Mouse (Mus musculus) fibroblast of lung, adult 2 months (primary cell): ENCODE data around the gene Rho.

Experiments
- DNase-seq: peaks from one replicate; pipeline ENCODE4 v3.0.0-alpha.2; 2011; ENCODE audit warnings: low read depth

Rho gene

GRCm38 (mm10) chr6:115915601-115916445, 15.7 kb upstream of the Rho start:
- no peak for DNase-seq

- no peak for DNase-seq
These were observed 14.9 kb upstream of the Rho start for GRCm38 (mm10) chr6:115916611-115917010.

- no peak for DNase-seq
These were observed 12.9 kb upstream of the Rho start for GRCm38 (mm10) chr6:115918615-115919014.

- no peak for DNase-seq
These were observed 11.7 kb upstream of the Rho start for GRCm38 (mm10) chr6:115919876-115920275.

- DNase-seq, result no peak
These were observed 6.7 kb upstream of the Rho start for GRCm38 (mm10) chr6:115924829-115925228.

GRCm38 (mm10) chr6:115926416-115926815, 5.1 kb upstream of the Rho start:
- no peak for DNase-seq

GRCm38 (mm10) chr6:115927292-115928242, 4.0 kb upstream of the Rho start:
- no peak for DNase-seq

- DNase-seq, result no peak
These were observed 1.5 kb upstream of the Rho start for GRCm38 (mm10) chr6:115930018-115930417.

GRCm38 (mm10) chr6:115932391-115932790, 843 bp downstream of the Rho start:
- no peak for DNase-seq

- no peak for DNase-seq
These were observed 4.0 kb downstream of the Rho start for GRCm38 (mm10) chr6:115935544-115935943.

- DNase-seq, result no peak
These were observed 6.5 kb downstream of the Rho start for GRCm38 (mm10) chr6:115938011-115938410.

- DNase-seq, result no peak
These were observed 7.2 kb downstream of the Rho start for GRCm38 (mm10) chr6:115938798-115939197.

GRCm38 (mm10) chr6:115940603-115941002, 9.1 kb downstream of the Rho start:
- DNase-seq, result no peak

GRCm38 (mm10) chr6:115941128-115941527, 9.6 kb downstream of the Rho start:
- DNase-seq, result no peak

GRCm38 (mm10) chr6:115943498-115944427, 12.2 kb downstream of the Rho start:
- DNase-seq, result peak; percentile 37

- DNase-seq, result no peak
These were observed 13.1 kb downstream of the Rho start, which contains the start of gene H1foo for GRCm38 (mm10) chr6:115944638-115945037. Gene H1foo, plus strand, starts transcription at chr6:115944938.

GRCm38 (mm10) chr6:115945633-115946032, 14.1 kb downstream of the Rho start:
- DNase-seq, result no peak

- DNase-seq, result no peak
These were observed 14.8 kb downstream of the Rho start for GRCm38 (mm10) chr6:115946389-115946788.

- DNase-seq, result no peak
These were observed 23.0 kb downstream of the Rho start for GRCm38 (mm10) chr6:115954506-115955074.

GRCm38 (mm10) chr6:115955169-115955568, 23.6 kb downstream of the Rho start:
- no peak for DNase-seq

- DNase-seq, result no peak
These were observed 24.1 kb downstream of the Rho start for GRCm38 (mm10) chr6:115955664-115956063.
